Mouse (Mus musculus) kidney, postnatal 25 days (tissue): ENCODE measurements around the gene Fam166a.

ENCODE experiments used
- DNase-seq, 2 experiments: peaks; one replicate each; pipeline ENCODE4 v3.0.0; 2021; ENCODE audit warnings: mixed read lengths in 2 of 2

Fam166a gene

DNA sequence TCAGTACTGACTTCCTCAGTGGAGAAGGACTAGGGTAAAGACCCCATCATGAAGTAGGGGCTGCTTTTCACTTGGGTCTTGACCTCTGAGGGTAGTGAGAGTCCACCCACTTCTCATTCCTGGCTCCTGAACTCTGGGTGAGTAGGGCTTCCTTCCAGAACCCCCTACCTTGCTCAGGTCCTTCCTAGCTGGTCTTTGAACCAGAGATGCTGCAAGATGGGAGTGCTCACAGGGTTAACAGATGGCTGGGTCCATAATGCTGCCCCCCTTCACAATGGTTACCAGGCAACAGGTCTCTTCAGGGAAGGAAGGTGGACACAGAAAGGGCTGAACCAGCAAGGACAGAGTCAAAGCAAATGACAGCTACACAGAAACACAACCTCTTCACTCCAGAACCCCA lies at the start of gene Fam166a:
TSS of gene Fam166a (plus strand) at position 301 of the 400 bp plus-strand sequence.
- DNase-seq = no peak

DNA sequence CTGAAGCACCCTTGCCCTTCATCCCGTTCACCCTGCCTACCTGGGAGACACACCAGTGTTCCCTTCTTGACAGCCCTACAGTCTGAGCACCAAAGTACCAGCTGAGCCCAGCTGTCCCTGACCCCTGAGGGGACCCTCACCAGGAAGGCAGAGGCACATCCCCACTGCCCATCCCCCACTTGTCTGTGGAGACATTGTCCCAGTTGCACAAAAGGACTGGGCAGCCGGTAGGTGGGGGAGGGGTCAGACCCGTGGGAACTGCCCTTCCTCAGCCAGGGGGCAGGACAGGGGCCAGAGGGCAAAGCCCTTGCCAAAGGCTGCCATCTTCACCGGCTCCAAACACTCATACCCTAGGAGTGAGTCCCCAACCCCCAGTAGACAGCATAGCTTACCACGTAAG lies 48.8 kb upstream of the Fam166a start:
- DNase-seq = peak in 1 of 2 experiments; percentile 56

DNA sequence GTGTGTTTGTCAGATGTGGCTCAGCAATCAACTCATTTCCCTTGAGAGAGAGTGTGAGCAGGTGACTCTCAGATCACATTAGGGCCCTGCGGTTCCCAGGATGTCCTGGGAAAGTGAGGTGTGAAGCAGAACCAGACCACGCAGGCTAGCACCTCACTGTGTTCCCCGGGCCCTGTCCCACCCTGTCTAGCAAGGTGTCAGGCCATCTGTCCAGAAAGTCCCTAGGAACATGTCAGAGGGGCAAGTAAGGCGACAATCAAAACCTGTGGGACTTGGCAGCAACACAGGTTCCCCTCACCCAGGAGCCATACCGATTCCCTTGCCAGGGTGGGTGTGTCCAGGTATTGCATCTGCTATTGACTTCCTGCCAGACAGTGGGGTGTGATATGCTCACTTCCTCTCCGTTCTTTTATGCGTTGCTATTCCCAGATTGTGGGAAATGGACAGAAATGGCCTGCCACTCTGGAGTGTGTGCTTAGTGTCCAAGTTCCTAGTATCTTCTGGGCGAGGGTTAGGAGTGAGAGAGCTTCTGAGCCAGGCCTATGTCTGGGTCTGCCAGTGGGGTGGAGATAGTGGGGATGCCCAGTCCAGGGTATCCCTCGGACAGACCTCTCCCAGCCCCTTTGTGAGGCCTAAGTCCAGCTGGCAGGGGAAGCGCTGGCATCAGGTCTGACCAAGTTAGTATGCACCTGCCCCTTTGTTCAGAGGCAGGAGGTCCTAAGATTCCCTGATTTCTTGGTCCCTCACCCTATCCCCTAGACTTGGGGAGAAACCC lies 48.0 kb upstream of the Fam166a start:
- DNase-seq = peak in 1 of 2 experiments; percentile 38

DNA sequence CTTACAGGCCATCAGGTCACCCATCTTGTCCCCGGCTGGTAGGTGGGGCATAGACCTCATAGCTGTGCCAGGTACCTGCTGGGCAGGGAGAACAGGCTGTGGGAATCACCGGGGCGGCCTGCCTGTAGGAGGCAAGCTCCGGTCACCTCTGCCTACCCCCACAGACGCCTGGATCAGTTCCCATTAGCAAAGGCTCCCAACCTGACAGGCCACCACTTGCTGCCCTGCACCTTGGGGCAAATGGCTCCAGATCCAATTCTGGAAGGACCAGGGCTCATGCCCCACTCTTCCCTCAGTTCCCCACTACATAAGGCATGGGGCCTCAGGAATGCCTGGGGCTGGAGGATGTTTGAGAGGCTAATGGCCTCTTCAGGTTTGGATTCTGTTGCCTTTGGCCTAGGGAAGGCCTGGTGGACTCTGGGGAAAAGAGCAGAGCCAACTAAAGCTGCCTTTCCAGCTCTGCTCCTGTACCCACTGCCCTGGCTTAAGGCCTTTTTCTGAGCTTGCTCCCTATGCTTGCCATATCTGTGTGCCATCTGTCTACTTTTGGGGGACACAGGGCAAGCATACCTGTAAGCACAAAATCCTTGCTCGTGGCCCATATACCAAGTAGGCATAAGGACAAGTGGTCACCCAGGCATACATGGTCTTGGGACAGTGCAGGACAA lies 47.3 kb upstream of the Fam166a start:
- DNase-seq = no peak

DNA sequence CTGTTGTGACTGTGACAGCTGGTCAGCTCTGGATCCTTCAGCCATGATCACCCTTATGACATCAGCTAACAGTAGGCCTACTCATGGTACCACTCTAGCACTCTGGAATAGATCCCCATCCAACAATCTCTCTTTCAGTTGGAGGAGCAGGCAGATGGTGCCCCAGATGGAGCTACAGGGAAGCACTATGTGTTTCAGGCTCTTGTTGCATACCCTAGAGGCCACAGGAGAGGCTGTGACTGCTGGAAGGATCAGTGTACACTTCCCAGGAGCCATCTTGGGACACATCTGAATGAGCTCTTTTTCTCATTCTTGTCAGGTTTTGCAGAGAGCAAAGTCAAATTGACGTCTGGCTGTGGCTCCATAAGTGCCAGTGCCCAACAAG lies 46.8 kb upstream of the Fam166a start:
- no peak for DNase-seq

DNA sequence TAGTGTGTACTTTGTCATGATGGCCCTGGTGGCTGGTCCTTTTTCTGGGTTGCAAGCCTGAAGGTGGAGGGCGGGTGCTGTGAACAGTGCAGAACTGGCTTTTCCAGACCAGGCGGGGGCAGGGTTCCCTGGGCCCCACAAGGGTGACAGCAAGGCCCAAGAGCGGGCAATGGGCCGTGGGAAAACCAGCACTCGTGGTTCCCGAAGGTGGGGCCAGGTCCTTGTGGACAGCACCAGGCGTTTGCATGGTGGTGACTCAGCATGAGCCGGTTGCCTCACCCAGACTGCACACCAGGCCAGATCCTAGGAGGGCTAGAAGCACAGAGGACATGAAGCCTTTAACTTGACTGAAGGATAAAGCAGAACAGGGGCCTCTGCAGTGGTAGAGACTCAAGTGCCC lies 45.9 kb upstream of the Fam166a start:
- DNase-seq = peak in 1 of 2 experiments; percentile 55

DNA sequence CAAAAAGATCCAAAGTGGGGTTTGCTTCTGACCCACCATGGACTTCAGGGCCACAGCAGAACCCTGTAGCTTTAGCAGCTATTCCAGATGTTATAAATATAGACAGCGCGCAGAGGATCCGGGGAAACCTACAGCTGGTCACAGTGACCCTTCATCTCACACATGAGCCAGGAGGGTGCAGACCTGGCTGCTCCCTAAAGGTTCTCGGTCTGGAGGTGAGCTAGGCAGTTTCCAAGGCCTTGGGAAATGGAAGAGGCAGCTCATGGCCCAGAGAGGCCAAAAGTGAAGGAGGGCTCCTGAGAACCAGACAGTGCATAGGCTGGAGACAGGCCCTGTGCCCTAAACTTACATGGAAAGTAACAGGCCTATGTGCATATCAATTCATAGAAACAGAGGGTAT lies 44.7 kb upstream of the Fam166a start:
- no peak for DNase-seq

DNA sequence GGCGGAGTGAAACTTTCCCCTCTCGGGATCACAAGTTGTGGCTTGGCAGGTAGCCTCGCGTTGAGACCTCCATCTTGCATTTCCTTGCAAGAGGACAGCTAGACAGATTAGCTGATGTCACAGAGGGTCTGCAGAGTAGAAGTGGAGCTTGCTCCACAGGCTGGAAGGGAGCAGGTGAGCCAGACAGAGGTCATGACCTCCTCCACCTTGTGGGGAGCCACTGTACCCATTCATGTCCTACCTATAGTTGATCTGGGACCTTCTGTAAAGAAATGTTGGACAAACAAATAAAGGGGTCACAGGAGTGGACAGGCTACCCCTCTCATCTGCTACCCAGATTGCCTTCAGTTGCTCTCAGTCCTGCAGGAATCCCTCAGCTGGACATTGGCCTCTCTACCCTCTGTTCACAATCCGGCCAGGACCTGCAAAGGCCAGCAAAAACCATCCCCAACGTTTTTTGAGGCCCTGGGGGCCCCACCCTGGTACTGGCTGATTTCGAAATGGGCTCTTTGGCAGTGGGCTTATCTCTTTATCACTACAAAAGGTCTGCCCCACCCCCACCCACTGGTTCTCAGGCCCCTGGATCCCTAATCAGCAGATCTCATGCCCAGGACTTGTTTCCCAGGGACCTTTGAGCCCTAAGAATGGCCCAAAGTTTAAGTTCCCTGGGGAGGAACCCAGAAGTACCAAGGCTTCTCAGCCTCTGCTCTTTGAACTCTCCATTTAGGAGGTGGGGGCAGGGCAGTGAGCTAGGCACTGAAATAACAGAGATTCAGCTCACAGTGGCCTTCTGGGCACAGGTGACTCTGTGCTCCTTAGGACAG lies 43.5 kb upstream of the Fam166a start:
- DNase-seq = peak; percentile 84 to 88

DNA sequence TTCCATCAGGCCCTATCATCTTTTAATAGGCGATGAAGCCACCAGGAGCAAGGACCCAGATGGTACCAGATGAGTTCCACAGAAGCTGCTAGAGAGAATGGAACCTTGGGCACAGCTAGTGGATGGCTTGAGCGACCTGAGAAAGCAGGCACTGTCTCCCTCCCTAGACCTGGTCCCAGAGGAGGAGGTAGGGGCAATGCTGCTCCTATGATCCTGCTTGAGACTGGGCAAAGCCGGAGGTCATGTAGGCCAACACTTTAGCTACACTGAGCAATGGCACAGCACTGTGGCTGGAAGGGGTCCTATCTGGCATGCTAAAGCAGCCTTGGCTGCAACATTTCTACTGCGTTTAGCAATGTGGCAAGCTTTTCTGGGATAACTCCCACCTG lies 42.9 kb upstream of the Fam166a start:
- no peak for DNase-seq

DNA sequence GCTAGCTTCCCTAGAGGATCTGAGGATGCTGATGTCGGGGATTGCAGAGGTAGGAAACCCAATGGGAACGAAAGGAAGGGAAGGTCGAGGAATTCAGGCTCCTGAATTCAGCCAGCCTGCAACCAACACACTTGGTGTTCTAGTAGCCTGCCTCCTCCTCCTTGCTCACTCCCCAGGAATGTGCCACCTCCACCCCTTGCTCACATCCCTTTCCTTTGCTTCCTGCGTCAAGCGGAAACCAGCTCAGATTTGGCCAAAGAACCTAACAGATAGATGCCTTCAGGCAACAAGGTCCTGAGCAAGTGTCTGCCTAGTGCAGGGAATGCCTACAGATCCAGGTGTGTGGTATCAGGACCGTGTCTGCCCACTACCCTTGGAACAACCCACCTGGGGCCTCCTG lies 42.0 kb upstream of the Fam166a start:
- peak; percentile 50 to 71 for DNase-seq

DNA sequence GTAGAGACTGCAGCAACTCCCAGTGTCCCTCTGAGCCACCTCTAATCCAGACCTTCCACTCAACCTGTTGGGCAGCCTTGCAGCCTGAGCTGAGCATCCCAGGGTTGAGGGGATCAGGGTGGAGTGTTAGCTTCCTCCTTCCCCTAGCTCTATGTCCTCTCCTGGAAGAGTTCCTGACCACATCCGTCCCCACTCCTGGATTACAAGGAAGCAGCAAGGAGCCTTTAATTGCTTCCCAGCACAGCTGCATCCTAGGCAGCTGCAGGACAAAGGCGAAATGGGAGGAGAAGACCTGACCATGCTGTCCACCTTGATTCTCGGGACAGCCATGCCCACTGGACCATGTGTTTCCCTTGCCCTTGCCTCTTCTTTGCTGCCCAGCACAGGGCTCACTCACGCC lies 41.5 kb upstream of the Fam166a start:
- DNase-seq = no peak

DNA sequence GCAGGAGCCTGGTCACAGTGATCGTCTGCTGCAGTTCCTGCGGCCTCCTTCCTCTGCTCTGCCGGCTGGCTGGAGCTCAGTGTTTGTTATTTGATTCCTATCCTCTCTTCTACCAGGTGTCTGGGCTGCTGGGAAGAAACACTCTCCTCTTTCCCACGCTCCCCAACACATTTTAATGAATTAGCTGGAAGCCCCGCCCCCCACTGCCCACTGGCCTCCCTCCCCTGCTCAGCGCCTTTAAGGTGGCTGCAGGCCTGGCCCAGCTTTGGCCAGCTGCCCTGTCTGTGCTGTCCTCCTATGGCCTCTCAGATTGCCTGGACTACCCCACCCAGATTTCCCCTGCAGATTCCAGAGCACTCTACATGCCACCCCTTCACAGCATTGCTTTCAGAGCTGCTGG lies 40.9 kb upstream of the Fam166a start:
- peak; percentile 85 to 89 for DNase-seq

DNA sequence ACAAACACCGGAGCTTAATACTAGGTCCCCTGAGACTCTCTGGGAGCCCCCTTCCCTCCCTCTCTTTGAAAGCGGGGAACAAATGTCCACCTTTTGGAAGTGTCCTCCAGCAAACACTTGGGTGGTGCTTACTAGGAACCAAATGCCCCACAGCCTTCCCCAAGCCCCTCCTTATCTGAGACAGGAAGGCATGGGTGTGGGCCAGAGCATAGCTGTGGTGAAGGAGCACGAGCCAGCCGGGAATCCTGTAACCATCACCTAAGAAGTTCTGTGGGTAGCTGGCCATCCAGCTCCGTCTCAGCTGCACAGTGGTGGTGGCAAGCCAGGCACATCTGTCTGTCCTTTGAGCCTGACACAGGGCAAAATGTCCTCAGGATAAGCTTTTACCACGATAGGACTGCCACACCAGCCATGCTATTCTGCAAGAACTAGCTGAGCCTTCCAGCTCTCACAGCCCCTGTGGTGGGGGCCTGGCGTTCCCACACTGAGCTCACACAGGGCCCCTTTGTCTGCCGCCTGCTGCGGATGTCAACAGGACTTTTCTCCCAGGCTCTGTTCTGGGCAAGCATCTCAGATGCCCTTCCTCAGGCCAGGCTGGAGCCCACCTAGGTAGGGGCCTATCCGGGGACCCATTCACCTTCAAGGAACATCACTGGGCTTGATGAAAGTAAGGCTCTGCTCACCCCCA lies 40.1 kb upstream of the Fam166a start:
- no peak for DNase-seq

DNA sequence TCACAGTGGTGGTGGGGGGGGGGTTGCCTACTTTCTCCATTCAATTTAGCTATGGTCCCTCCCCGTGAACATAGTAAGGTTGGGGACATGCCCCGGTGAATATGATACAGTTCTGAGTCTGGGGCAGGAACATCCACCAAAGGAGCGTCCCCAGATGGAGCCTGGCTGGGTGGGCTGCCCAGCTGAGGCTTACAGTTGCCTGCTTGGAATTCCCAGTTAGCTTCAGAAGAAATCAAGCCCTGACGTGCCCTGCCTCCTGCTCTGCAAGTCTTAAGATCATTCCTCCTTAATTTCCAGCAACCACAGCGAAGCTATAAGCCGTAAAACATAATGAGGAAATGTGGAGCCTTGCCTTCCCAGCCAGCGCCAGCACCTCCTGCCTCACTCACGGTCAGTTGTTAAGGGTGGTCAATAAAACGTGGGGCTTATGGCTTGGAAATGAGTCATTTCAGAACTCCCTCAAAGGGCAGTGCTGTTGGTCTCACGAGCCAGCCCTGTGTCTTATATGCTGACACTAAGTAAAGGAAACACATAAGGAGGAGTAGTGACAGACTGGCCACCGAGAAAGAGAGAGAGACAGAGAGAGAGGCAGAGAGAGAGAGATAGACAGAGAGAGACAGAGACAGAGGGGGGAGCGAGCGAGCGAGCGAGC lies 38.9 kb upstream of the Fam166a start:
- no peak for DNase-seq

DNA sequence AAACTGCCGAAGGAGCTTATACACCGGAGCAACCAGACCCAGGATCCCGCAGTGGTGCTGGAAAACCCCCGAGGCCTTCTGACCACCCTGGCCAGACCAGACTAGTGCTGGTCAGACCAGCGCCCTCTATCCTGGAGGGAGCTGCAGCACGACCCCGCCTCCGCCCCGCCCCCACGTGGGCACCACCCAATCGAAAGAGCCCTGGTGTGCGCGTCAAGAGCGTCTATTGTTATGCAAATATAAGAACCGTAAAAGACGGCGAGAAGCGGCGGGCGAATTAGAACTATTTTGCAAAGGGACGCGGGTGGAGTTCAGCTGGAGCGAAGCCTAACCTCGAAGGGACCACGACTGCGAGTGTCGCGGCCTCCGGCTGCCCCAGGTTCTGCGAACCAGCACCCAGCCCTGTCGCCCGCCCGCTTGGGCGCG lies 38.1 kb upstream of the Fam166a start, which contains the start of gene Nrarp:
TSS of gene Nrarp (plus strand) at position 281 of the 426 bp plus-strand sequence.
- peak; percentile 93 to 96 for DNase-seq

DNA sequence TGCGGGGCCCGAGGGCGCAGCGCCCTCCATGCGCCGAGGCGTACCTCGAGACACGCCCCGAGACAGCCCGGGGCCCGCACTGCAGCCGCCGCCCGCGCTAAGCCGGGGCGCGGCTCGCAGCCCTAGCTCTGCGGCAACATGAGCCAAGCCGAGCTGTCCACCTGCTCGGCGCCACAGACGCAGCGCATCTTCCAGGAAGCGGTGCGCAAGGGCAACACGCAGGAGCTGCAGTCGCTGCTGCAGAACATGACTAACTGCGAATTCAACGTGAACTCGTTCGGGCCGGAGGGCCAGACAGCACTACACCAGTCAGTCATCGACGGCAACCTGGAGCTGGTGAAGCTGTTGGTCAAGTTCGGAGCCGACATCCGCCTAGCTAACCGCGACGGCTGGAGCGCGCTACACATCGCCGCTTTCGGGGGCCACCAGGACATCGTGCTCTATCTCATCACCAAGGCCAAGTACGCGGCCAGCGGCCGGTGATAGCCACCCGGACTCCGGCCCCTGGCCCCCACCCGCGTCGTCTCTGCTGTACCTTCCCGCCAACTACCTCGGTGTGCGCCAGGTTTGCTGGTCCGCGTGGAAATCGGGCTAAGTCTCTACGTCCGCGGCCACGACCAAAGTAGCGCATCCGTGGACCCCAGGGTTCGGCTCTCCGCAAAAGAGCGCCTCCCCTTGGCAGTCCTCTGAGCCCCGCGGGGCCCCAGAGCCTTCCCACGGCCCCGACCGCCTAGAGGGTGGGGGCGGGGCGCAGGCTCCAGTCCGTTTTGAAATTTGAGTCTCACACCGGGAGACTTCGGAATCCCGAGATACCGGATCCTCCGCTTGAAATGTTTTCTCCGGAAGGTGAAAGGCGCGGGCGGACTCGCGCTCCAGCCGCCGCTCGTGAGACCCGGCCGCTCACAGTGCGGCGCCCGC lies 37.3 kb upstream of the Fam166a start:
- DNase-seq = peak; percentile 32 to 64

DNA sequence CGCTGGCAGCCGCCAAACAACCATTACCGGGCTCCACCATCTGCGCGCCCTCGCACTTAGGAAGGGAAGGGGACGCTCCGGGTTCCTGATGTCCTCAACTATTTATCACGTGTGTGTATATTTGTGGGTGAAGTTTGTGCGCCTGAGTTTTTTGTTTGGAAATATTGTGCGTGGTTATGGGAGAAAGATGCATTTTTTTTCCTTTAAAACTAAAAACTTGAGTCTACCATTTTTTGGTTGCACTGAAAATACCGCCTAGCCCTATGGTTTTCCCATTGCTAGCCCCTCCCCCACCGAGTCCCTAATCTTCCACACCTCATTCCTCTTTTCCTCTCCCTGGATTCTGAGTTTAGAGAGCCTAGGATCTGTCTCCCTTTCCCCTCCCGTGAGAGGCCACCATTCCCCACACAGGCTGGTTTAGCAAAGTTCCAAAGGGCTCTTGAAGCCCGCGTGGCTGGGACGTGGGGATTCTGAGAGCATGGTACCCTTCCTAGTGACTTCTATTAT lies 36.6 kb upstream of the Fam166a start:
- no peak for DNase-seq

DNA sequence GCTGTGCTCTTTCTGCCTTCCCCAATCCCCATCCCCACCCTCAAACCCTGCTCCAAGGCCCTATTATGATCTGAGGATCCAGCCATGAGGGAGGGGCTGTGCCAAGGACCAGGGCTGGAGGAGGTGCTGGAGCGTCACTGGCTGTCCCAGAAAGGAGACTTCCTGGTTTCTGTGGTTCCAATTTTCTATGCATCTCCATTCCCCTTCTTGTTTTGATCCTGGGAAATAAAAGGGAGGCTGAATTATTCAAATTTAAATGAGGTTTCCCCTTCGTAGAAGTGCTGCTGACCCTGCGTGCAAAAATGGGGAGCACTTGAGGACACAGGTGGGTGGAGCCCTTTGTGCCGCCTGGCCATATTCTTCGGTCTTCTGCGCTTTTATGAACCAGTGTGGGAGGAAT lies 35.9 kb upstream of the Fam166a start:
- DNase-seq = no peak

DNA sequence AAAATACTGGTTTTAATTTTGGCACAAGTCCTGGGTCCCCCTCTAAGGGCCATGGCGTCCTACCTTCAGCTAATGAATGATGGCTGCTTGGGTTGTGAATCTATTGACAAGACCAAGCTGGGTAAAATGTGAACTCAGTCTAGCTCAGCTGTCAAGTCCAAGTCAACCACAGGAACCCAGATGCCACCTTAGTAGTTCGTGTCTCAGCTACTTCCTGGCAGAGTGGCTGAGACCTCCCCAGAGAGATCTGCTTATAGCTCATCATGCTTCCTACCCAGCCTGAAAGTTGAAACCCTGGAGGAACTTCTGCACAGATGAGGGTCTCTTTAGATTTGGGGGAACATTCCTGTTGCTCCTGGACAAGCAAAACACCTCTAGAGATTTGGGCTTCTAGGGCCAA lies 35.2 kb upstream of the Fam166a start:
- DNase-seq = peak in 1 of 2 experiments; percentile 17

DNA sequence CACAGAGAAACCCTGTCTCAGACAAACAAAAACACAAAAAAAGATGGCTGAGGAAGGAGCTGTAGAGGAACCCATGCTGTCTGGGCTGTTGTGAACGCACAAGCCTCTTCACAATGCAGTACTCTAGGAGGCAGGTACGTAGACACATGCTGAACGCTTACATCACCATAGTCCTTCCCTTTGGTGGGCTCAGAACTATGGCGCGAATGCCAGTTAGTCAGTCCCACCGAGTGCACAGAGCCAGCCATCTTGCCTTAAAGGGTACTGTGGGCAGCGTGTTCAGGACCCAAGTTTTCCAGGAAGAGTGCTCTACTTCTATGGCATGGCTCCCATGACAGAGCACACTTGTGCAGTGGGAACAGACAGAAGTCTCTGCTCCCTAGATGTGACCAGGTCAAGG lies 34.0 kb upstream of the Fam166a start:
- peak in 1 of 2 experiments; percentile 26 for DNase-seq
